Mouse (Mus musculus) cortical plate, adult 2 months (tissue): ENCODE results near the gene Nckap5. TPM values are rescaled to one million over a fixed set of nuclear protein-coding genes. Genes with fewer than 3 reads are reported as not detected.

ENCODE experiments used
- H3K27ac ChIP-seq: fragments of 200-500 bp; 2 replicates; pipeline ENCODE4 v1.5.1; 2012; ENCODE audit warnings: low read length, control low read depth, inconsistent platforms; ENCODE audit not compliant: insufficient read depth
- H3K4me1 ChIP-seq: fragments of 200-500 bp; 2 replicates; pipeline ENCODE4 v1.6.1; 2011; ENCODE audit warnings: low read length; ENCODE audit not compliant: control insufficient read depth, insufficient read depth
- H3K4me3 ChIP-seq: fragments of 200-500 bp; 2 replicates; pipeline ENCODE4 v1.5.1; 2011; ENCODE audit warnings: mild to moderate bottlenecking, low read length, control low read depth; ENCODE audit not compliant: insufficient read depth
- CTCF ChIP-seq: fragments of 200-500 bp; IDR thresholded peaks from 2 replicates; pipeline ENCODE4 v1.5.1; 2011; ENCODE audit warnings: mild to moderate bottlenecking, control low read depth, low read length; ENCODE audit not compliant: insufficient read depth; ENCODE audit errors: extremely low read depth
- POLR2A ChIP-seq: fragments of 200-500 bp; IDR thresholded peaks from 2 replicates; pipeline ENCODE4 v1.6.1; 2011; ENCODE audit warnings: mild to moderate bottlenecking, low read length, control low read depth; ENCODE audit not compliant: insufficient read depth; ENCODE audit errors: extremely low read depth
- polyA plus RNA-seq: library from polyadenylated mRNA; depleted of rRNA; stranded (reverse); fragments of >200 nt; gene quantifications from 2 replicates; pipeline ENCODE4 v1.2.3, GENCODE M21; 2012

Gene Nckap5
- polyA plus RNA-seq, 1 experiment, result 3.1 TPM

GRCm38 (mm10) chr1:126490256-126490655, 340.3 kb downstream of the Nckap5 start:
- no peaks in the 10 kb centered on the region for H3K4me1 ChIP-seq
- no peak overlapping the region for H3K4me3 ChIP-seq
- H3K27ac ChIP-seq, result no peak overlapping the region
- TF ChIP-seq POLR2A, result no peak
- no peak for TF ChIP-seq CTCF

GRCm38 (mm10) chr1:126484664-126485087, 345.9 kb downstream of the Nckap5 start:
- TF ChIP-seq POLR2A (no peak), CTCF (no peak)
- no peak overlapping the region for H3K27ac ChIP-seq
- no peak overlapping the region for H3K4me3 ChIP-seq
- no peaks in the 10 kb centered on the region for H3K4me1 ChIP-seq

GRCm38 (mm10) chr1:126483665-126484064, 346.9 kb downstream of the Nckap5 start:
- H3K27ac ChIP-seq, result no peak overlapping the region
- TF ChIP-seq POLR2A (no peak), CTCF (no peak)

GRCm38 (mm10) chr1:126481459-126482228, 349.0 kb downstream of the Nckap5 start:
- Histone ChIP-seq H3K4me3 (no peak overlapping the region), H3K27ac (no peak overlapping the region), H3K4me1 (no peaks in the 10 kb centered on the region)
- TF ChIP-seq CTCF, result no peak
- no peak for TF ChIP-seq POLR2A

More at GRCm38 (mm10) chr1:126483665-126484064, 346.9 kb downstream of the Nckap5 start:
- no peaks in the 10 kb centered on the region for H3K4me1 ChIP-seq
- no peak overlapping the region for H3K4me3 ChIP-seq

GRCm38 (mm10) chr1:126473044-126473443, 357.6 kb downstream of the Nckap5 start:
- Histone ChIP-seq H3K27ac (no peak overlapping the region), H3K4me3 (no peak overlapping the region), H3K4me1 (peaks cover 3% of the 10 kb centered on the region; the same call in 1 of the 2 replicates)
- TF ChIP-seq CTCF (no peak), POLR2A (no peak)

- no peak overlapping the region for H3K27ac ChIP-seq
- no peak for TF ChIP-seq POLR2A
- TF ChIP-seq CTCF, result no peak
- no peak overlapping the region for H3K4me3 ChIP-seq
- H3K4me1 ChIP-seq, result peaks cover 3% of the 10 kb centered on the region; the same call in 1 of the 2 replicates
Measured at GRCm38 (mm10) chr1:126471419-126471818, 359.2 kb downstream of the Nckap5 start.

- Histone ChIP-seq H3K4me3 (no peak overlapping the region), H3K4me1 (peaks cover 3% of the 10 kb centered on the region; the same call in 1 of the 2 replicates), H3K27ac (no peak overlapping the region)
- TF ChIP-seq CTCF (no peak), POLR2A (no peak)
Measured at GRCm38 (mm10) chr1:126470883-126471282, 359.7 kb downstream of the Nckap5 start.

- Histone ChIP-seq H3K4me3 (no peak overlapping the region), H3K27ac (no peak overlapping the region), H3K4me1 (peaks cover 3% of the 10 kb centered on the region; the same call in 1 of the 2 replicates)
- TF ChIP-seq CTCF (no peak), POLR2A (no peak)
Measured at GRCm38 (mm10) chr1:126469818-126470544, 360.6 kb downstream of the Nckap5 start.

- Histone ChIP-seq H3K4me3 (no peak overlapping the region), H3K4me1 (no peaks in the 10 kb centered on the region), H3K27ac (no peak overlapping the region)
- TF ChIP-seq CTCF (no peak), POLR2A (no peak)
Measured at GRCm38 (mm10) chr1:126461527-126462354, 368.9 kb downstream of the Nckap5 start.

GRCm38 (mm10) chr1:126457739-126458138, 372.9 kb downstream of the Nckap5 start:
- TF ChIP-seq CTCF, result no peak
- no peak for TF ChIP-seq POLR2A
- no peak overlapping the region for H3K27ac ChIP-seq
- H3K4me3 ChIP-seq, result no peak overlapping the region
- H3K4me1 ChIP-seq, result no peaks in the 10 kb centered on the region
